Mouse (Mus musculus): Measurements from ENCODE around the gene AC161166.1. TPM values are rescaled to one million over a fixed set of nuclear protein-coding genes. Genes with fewer than 3 reads are reported as not detected.
"Not testable (repeated sequence)": the region's sequence is repeated elsewhere in the genome, so short reads cannot be mapped to it uniquely, and the experiment has no call there.

AC161166.1 gene
- total RNA-seq, 2 experiments from 2014 or later = not detected

DNA sequence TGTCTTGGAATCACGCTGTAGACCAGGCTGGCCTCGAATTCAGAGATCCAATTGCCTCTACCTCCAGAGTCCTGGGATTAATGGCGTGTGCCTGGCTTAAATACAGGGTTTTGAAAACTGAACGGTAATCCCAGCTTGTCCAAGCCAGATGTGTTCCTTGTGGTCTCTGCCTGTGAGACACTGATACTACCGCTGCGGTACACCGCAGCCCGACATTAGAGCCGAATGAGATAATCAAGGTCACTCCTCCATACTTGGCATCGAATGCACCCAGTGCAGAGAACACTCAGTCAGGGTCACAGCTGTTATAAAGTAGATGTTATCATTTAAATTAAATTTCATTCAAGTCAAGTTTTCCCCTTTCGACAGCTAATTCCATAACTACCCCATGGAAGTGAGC is 16.6 kb upstream of the AC161166.1 start:
- intact Hi-C loops (cut with DNase I) = no loop called here
- no peak for DNase-seq

DNA sequence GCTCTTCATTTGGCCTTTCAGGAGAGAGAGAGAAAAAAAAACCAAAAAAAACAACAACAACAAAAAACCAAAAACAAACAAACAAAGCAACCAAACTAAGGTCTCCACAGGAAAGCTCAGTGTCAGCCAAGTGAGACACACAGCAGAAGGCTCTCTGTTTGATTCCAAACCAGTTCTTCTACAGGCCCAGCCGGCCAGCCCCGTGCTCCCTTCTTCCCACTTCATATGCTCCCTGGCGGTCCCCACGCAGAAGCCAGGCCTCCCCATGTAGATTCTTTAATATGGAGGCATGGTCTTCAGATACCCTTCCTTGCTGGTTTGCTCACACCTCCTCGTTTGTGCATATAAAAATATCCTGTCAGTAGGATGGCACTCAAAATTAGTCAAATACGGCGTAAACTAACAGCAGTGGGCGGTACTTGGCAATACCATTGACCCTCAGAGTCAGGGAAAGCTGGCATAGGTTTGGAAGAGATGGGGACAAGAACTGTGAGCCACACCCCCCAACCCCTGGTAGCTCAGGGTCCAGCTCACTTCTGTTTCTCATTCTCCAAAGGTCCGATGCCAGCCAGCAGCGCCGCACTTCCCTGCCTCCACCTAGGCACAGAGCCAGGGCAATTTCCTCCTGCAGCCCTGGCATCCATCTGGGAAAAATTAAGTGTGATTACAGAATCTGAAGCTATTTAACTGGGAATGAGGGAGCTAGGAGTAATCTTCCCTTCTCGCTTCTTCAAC is 13.6 kb upstream of the AC161166.1 start:
- no peak for DNase-seq
- intact Hi-C loops (cut with DNase I) = no loop called here

DNA sequence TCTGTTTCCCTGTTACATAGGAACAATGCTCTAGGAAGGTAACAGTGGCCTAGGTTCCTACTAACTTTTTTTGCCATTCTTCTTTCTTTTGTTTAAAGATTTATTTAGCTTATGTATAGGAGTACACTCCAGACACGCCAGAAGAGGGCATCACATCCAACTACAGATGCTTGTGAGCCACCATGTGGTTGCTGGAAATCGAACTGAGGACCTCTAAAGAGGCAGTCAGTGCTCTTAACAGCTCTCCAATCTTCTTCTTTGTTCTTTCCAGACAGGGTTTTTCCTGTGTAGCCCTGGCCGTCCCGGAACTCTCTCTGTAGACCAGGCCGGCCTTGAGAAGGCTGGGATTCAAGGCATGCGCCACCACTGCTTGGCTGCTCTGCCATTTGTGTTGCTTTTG is 12.7 kb upstream of the AC161166.1 start:
- no peak for DNase-seq
- intact Hi-C loops (cut with DNase I) = no loop called here

DNA sequence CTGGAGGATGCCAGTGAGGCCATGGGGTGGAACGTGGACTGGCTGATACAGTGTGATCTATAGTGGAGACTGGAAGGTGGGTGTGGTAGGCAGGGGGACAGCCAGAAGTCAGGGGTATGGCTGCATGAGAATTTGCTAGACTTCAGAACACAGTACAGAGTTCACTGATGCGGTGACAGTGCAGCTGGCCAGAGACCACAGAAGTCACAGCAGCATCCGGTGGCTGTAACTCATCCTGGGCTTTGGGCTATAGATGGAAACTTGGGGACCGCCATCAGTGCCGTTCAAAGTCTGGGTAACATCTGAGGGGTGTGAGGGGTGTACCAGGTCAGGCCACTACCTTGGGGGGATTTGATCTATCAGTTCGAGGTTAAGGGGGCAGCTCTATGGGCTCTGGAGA is 11.5 kb upstream of the AC161166.1 start:
- no peak for DNase-seq
- intact Hi-C loops (cut with DNase I) = no loop called here

DNA sequence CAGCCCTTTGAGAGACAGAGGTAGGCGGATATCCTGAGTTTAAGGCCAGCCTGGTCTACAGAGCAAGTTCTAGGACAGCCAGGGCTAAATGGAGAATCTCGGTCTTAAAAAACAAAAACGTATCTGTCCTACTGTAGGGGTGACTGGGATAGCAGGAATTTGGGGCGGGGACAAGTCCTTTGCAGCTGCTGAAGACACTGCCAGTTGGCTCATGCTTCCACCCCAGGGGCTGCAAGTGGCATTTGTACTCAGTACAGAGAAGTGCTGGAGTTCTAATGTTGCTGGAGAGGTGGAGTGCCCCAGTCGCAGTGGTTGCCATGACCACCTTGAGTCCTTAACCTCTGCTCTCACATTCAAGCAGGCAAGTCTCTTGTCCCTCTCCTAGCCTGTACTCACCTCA is 10.6 kb upstream of the AC161166.1 start:
- intact Hi-C loops (cut with DNase I) = no loop called here
- no peak for DNase-seq

DNA sequence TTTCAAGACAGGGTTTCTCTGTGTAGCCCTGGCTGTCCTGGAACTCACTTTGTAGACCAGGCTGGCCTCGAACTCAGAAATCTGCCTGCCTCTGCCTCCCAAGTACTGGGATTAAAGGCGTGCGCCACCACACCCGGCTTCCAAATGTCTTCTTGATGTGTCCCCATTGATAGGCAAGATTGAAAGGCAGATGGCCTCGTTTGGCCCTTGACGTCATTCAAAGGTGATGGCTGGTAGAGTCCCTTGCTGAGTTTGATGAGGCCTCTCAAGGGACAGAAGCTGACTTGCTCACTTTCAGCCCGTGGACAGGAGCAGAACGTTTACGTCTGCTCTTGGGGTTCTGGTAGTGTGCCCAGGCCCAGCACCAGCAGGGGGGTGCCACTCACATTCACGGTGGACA is 7.8 kb upstream of the AC161166.1 start:
- DNase-seq; intact Hi-C loops (cut with DNase I): not testable (repeated sequence)

DNA sequence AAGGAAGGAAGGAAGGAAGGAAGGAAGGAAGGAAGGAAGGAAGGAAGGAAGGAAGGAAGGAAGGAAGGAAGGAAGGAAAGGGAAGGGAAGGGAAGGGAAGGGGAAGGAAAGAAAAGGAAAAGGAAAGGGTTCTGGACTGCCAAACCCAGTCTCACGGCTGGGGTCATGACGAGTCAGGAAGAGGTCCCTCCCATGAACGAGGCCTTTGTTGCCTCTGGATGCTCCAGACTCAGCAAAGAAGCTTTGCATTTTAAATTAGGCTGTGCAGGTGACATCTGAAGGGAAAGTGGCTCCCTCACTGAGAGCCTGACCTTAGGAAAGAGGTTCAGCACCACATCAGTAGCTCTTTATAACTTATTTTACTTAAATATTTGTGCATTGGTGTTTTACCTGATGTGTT is 6.9 kb upstream of the AC161166.1 start:
- intact Hi-C loops (cut with DNase I) = no loop called here
- no peak for DNase-seq

DNA sequence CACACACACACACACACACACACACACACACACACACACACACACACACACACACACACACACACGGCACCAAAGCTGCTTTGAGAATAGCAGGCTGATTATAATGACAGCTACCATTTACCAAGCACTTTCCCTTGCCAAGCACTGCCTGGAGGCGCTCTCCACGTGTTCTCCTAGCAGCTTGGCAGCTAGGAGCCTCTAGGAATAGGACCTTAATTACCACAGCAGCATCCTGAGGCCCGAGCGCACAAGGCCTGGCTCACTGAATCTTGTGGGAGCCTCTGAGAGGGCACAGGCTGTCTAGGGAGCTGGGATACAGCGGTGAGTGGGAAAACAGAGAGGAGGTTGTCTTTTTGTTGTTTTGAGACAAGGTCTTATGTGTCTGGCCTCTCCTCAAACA is 5.4 kb upstream of the AC161166.1 start:
- intact Hi-C loops (cut with DNase I) = no loop called here
- peak in 1 of 2 experiments; percentile 47 for DNase-seq

DNA sequence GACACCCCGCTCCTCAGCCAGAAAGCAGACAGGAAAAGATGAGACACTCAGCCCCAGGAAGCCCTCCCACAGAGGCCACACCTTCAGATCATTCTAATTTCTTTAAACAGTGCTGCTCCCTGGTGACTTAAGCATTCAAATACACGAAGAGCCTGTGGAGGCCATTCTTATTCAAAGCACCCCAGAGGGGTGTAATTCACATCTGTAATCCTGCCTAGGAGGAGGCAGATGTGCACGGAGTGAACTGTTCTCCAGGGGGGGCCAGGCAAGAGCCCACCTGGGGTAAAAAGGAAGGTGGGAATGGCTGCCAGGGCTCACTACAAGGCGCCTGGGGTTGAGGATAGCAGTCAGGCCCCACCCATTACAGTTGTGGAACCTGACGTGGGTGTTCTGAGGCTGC is 4.8 kb upstream of the AC161166.1 start:
- intact Hi-C loops (cut with DNase I) = no loop called here
- no peak for DNase-seq

DNA sequence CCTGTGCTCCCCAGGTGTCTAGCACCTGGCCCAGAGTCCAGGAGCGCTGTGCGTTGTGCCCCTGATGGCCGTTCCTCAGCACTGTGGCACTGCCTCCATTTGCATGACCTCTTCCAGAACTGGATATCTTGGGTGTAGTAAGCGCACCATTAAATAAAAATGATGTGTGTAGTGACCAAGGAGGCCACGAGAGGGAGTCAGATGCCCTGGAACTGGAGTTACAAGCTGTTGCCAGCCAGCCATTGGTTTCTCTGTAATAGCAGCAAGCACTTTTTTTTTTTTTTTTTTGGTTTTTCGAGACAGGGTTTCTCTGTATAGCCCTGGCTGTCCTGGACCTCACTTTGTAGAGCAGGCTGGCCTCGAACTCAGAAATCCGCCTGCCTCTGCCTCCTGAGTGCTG is 4.1 kb upstream of the AC161166.1 start:
- DNase-seq; intact Hi-C loops (cut with DNase I): not testable (repeated sequence)

DNA sequence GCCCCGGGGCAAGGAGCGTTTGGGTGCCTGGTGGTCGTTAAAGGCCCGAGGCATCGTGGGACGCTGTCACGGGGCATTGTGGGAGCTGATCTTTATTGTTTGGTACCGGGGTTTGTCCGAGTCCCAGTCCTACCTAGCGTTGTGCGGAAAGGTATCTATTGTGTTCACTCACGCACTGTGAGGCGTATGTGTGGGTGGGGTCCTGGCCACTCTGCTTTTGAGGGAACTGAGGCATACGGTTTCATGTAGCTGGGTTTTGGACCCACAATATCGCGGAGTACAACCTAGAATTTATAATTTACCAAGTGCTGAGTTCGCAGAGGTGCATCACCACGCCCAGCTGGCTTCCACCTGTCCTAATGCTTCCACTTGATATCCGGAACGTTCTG is 4.5 kb downstream of the AC161166.1 start:
- no peak for DNase-seq
- intact Hi-C loops (cut with DNase I) = loop anchor here (2.0 kb wide), 2 partner anchors 21 to 23 kb away; partner anchors contain the start of gene Irgq

DNA sequence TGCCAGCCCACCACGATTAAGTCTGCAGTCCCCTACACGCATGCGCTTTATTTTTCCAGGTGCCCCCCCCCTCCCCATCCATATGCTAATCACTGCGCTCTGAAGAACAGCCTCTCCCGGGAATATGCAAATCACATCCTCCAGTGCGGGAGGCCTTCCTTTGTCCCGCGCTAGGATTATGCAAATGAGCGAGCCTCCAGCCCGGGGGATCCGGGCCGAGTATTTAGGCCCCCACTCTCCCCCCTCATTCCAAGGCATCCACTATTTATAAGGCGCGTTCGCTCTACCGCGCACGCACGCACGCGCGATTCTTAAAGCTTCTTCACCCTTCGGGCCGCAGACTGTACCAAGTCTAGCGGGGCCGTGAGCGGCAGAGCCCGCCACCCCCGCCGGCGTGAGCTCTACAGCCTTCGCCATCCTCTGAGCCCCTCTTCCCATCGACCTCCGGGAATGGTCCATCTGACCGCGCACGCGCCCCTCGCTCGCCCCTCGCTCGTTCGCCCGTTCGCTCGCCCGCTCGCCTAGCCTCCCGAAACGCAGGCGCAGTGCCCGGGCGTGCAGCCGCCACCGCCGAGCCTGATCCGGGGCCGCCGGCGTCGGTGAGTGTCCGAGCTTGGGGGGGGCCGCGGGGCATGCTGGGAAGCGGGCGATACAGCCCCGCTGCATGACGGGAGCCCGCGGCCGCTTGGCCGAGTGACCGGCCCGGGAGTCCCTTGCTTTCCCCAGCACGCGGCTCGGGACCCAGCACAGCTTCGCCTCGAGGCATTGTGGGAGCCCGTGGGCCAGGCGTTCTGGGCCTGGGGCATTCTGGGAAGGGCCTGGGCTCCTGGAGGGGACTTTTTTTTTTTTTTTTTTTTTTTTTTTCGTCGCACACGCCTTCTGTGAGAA is 5.2 kb downstream of the AC161166.1 start, which contains the start of gene Zfp428:
Gene Zfp428 (plus strand): TSS at position 169 of the 888 bp plus-strand sequence.
- peak; percentile 90 to 92 for DNase-seq
- intact Hi-C loops (cut with DNase I) = loop anchor here (2.0 kb wide), 2 partner anchors 20 to 24 kb away; partner anchors contain the start of gene Irgq

DNA sequence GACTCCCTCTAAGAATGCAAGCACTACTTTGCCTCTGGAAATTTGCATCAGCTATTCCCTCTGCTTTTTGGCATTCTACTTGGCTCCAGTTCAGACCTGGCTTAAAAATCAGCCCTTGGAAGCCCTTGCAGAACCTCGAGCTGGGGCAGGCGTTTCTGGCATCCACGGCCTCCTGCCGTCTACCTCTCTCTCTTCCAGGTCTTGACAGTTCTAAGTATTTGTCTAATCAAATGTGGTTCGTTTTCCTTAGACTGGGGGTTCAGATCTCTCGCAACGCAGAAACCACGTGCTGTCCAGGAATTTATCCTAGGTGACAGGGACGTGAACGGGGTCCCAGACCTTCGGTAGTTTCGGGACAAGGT is 5.8 kb downstream of the AC161166.1 start:
- intact Hi-C loops (cut with DNase I) = loop anchor here (2.0 kb wide), 2 partner anchors 20 to 24 kb away; partner anchors contain the start of gene Irgq
- DNase-seq = peak; percentile 77 to 84

DNA sequence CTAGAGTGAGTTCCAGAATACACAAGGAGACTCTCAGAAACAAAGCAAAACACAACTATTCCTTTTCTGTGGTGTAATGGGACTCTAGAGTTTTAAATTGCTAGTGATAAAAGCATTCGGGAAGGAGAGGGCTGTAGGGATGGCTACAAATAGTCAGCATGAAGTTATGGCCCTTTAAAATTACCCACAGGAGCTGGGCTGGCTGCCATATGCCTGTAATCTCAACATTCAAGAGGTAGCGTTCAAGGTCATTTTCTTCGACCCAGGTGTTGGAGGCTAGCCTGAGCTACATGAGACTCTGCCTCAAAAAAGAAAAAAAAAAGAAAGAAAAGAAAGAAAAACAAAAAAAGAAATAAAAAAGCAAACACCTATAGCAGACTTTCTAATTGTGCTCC is 6.2 kb downstream of the AC161166.1 start:
- DNase-seq = peak; percentile 52 to 63
- intact Hi-C loops (cut with DNase I) = loop anchor here (2.0 kb wide), 2 partner anchors 19 to 25 kb away; partner anchors contain the start of gene Irgq

DNA sequence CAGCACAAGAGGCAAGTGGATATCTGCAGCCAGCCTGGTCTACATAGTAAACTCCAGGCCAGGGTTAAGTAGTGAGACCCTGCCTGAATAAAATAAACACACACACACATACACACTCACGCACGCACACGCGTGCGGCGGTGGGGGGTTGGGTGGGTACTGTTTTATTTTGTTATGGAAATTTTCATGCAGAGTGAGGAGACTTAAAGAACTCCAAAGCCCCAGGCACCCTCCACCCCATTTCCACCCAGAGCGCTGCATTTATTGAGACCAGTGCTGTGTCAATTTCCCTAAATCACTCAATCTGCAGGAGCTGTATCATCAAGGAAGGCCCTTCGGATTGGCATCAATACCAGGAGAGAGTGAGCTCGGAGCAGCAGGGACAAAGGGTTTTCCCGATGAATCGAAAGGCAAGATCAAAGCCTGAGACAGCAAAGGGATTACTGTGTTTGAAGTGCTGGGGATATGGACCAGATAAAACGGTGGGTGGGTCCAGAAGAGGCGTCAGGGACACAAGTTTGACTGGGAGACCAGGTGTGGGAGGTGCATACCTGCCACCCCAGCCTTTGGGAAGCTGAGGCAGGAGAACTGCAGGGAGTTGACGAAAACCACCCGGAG is 6.7 kb downstream of the AC161166.1 start:
- intact Hi-C loops (cut with DNase I) = loop anchor here (2.0 kb wide), 2 partner anchors 19 to 25 kb away; partner anchors contain the start of gene Irgq
- DNase-seq = no peak

DNA sequence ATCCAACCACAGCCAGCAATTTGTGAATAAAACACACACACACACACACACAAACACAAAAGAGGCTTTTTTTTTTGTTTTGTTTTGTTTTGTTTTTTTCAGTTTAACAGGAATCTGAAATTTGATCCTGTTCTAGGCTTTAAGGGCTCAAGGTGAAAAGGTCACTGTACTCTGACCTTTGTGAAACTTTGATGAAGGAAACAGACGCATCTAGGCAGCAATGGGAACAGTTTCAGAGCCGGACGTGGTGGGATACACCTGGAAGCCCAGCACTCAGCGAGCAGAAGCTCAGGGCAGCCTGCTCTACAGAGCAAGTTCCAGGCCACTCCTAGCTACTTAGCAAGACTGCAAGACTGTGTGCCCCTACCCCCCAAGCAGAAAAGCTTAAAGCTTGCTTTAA is 7.4 kb downstream of the AC161166.1 start:
- DNase-seq = no peak
- intact Hi-C loops (cut with DNase I) = no loop called here

DNA sequence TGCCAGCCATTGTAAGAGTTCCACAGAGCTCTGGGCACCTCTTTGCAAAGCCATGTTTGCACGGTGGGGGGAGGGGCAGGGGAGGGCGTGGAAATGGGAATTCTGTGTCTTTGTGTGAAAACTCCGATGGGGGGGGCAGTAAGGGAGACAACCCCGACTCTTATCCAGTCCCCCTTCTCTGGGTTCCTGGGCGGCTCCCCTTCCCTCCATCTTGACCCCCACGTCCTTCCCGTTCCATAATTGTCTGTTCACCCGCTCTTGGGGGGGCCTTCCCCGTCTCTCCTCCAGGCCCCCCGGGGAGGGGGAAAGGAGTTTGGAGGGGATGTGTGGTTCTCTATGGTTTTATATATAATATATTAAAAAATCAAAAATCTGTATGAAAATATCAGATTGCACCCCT is 8.3 kb downstream of the AC161166.1 start:
- intact Hi-C loops (cut with DNase I) = no loop called here
- no peak for DNase-seq

DNA sequence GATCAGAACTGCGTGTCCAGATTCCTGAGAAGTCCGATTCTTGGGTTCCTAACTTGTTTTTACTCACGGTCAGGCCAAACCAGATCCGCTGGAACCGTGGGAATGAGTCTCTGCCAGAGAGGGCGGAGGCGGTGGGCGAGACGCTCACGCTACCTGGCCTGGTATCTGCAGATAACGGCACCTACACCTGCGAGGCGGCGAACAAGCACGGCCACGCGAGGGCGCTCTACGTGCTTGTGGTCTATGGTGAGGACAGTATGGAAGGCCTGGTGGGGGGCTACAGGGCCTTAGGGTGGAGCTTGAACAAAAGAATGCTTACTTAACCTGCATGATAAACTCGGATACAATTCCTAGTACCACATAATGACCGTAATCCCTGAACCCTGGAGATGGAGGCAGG is 10.8 kb downstream of the AC161166.1 start:
- peak in 1 of 2 experiments; percentile 32 for DNase-seq
- intact Hi-C loops (cut with DNase I) = no loop called here

DNA sequence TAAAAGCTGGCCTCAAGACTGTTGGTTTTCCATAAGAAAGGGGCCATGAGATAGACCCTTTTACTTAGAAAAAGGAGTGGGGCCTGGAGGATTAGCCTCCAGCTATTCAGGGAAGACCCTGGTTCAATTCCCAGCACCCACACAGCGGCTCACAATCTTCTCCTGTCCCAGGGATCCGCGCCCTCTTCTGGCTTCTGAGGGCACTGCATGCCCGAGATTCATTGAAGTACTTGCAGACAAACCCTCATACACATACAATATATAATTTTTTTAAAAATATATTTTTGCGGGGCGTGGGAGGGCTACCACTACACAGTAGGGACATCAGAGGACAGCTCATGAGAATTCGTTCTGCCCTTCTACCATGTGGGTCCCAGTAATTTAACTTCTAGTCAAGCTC is 11.3 kb downstream of the AC161166.1 start:
- intact Hi-C loops (cut with DNase I) = no loop called here
- DNase-seq = peak in 1 of 2 experiments; percentile 43

DNA sequence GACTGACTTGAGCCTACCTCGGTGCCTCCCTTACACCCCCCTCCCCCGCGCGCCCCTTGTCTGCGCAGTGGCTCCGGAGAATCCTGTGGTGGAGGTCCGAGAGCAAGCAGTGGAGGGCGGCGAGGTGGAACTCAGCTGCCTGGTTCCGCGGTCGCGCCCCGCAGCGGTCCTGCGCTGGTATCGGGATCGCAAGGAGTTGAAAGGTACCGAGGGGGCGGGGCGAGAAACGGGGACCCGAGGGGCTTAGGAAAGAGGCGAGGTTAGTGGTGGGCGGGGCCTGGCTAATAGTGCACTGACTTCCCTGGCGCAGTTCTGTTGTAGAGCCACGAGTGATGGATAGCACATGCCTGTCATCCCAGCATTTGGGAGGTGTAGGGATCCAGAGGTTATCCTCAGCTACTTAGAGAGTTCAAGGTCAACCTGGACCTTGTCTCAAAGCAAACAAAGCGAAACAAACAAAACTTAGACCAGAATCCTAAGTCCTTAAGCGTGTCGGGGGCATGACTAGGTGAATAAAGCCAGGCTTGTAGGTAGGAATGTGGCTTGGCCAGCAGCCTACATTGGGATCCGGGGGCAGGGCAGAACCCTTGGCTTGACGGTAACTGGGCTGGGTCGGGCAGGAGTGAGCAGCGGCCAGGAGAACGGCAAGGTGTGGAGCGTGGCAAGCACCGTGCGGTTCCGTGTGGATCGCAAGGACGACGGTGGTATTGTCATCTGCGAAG is 12.2 kb downstream of the AC161166.1 start:
- intact Hi-C loops (cut with DNase I) = no loop called here
- DNase-seq = no peak
